8 mouse cellular contexts compared by ENCODE assay signal in genomic region chr7:112684626-112685561, GRCm38 (mm10). TPM values are rescaled to one million over a fixed set of nuclear protein-coding genes. Genes with fewer than 3 reads are reported as not detected.
DNase-seq lines count a peak whose midpoint lies in the region; TF ChIP-seq lines count a peak whose summit lies in the region.

No protein-coding gene starts in this region.

- peaks cover 20% of the 10 kb centered on the region; the same call in 1 of the 2 replicates for H3K36me3 ChIP-seq in E14TG2a.4 (ENCODE audit: insufficient read depth, low read length)
- peaks cover 2% of the 10 kb centered on the region; the same call in 1 of the 2 replicates for H3K36me3 ChIP-seq in heart, adult 2 months (ENCODE audit: control insufficient read depth, insufficient read depth, low read length)

- intact Hi-C loops in heart, adult 2 months (cut with DNase I) = loop anchor here (5.0 kb wide), 1 partner anchor 57 kb away; no protein-coding TSS in a partner anchor
- intact Hi-C loops in left cerebral cortex, postnatal 14 days (cut with DNase I) = no loop called here

- H3K4me3 ChIP-seq in E14TG2a.4 (replicated peaks; ENCODE audit: low read length) = peak overlapping the region; percentile 57
- H3K4me3 ChIP-seq in heart, adult 2 months = no peak overlapping the region; the same call in 1 of the 2 replicates

- H3K9me3 ChIP-seq in E14TG2a.4 (ENCODE audit: low read length) = no peaks in the 10 kb centered on the region

- peaks cover 89% of the 10 kb centered on the region for H3K4me1 ChIP-seq in E14TG2a.4 (replicated peaks; ENCODE audit: low read depth, low read length)
- H3K4me1 ChIP-seq in heart, adult 2 months (ENCODE audit: control insufficient read depth, insufficient read depth, low read length) = peaks cover 20% of the 10 kb centered on the region

- no peak overlapping the region for H3K9ac ChIP-seq in heart, adult 2 months (ENCODE audit: low read depth, low read length)

- no peaks in the 10 kb centered on the region for H3K27me3 ChIP-seq in E14TG2a.4 (ENCODE audit: insufficient read depth, low read length)
- H3K27me3 ChIP-seq in heart, adult 2 months (ENCODE audit: control insufficient read depth, insufficient read depth, low read length) = no peaks in the 10 kb centered on the region

- TF ChIP-seq POLR2A in heart, adult 2 months (IDR thresholded peaks at IDR 0.05; ENCODE audit: insufficient read depth, low read depth, low read length) = no peak

- WGBS in heart, adult 2 months = 19% methylated on average over 23 of the region's 23 CpGs

- H3K79me2 ChIP-seq in heart, adult 2 months (replicated peaks; ENCODE audit: control insufficient read depth, insufficient read depth, low read length) = peaks cover 3% of the 10 kb centered on the region; the same call in 1 of the 2 replicates

- peak overlapping the region; percentile 32 for H3K27ac ChIP-seq in heart, adult 2 months

- no peak for TF ChIP-seq EP300 in heart, adult 2 months (IDR thresholded peaks at IDR 0.05; ENCODE audit: insufficient read depth, low read depth, low read length)

- DNase-seq in embryo, embryonic 10 days (ENCODE audit: low spot score) = peak; percentile 63
- DNase-seq in heart, adult 2 months = peak; percentile 55 to 61
- DNase-seq in layer of hippocampus, adult 9-11 months = peak; percentile 27
- DNase-seq in neural tube, embryonic 10.5 days (ENCODE audit: extremely low spot score, low spot score) = peak; percentile 54
- DNase-seq in ovary, adult 18-20 months (ENCODE audit: low spot score) = no peak
- no peak for DNase-seq in left cerebral cortex, postnatal 14 days (ENCODE audit: low spot score in 2 of 2)
- DNase-seq in kidney, adult 18-20 months = no peak

- TF ChIP-seq CTCF in E14TG2a.4 (conservative IDR thresholded peaks at IDR 0.05; ENCODE audit: low read length) = no peak
- TF ChIP-seq CTCF in heart, adult 2 months (IDR thresholded peaks at IDR 0.05) = no peak

RNA-seq across cellular contexts. Expression of gene Tead1, which starts 5.8 kb away (rescaled TPM):
- total RNA-seq in heart, adult 2 months (2021) = 100 to 1,000 TPM; 169 to 195 TPM
- 39.5 and 67.4 TPM in 2 replicates for polyA plus RNA-seq in heart, adult 2 months (2012; rRNA removed)
- total RNA-seq in left cerebral cortex, postnatal 14 days (2021) = 10 to 100 TPM; 14.3 to 15.8 TPM

Comparison
In these comparisons a context has a peak if more than half of its experiments do, and no peak if none do; other contexts are left out.
1. DNase-seq: peak in embryo, embryonic 10 days (single experiment), heart, adult 2 months (2 of 2), layer of hippocampus, adult 9-11 months (single experiment) and neural tube, embryonic 10.5 days (single experiment); none in ovary, adult 18-20 months (single experiment), left cerebral cortex, postnatal 14 days (0 of 2) and kidney, adult 18-20 months (single experiment).
2. RNA of gene Tead1, which starts 5.8 kb away (total RNA-seq): 169 to 195 TPM in heart, adult 2 months; 14.3 to 15.8 TPM in left cerebral cortex, postnatal 14 days; every median in the first group is over 10 times any median in the second.